Mouse (Mus musculus) fat pad, adult 2 months (tissue): ENCODE data around the gene Calm5.
"Not testable (repeated sequence)": the region's sequence is repeated elsewhere in the genome, so short reads cannot be mapped to it uniquely, and the experiment has no call there.

Source experiments
- DNase-seq: peaks from one replicate; pipeline ENCODE4 v3.0.0-alpha.2; 2011; ENCODE audit warnings: low read depth, low spot score; ENCODE audit errors: extremely low read depth

Calm5 gene

GRCm38 (mm10) chr13:3865648-3866354, 11.8 kb downstream of the Calm5 start:
- peak; percentile 90 for DNase-seq

- no peak for DNase-seq
Observed at GRCm38 (mm10) chr13:3866355-3867052, 12.5 kb downstream of the Calm5 start.

GRCm38 (mm10) chr13:3867158-3867557, 13.2 kb downstream of the Calm5 start:
- no peak for DNase-seq

GRCm38 (mm10) chr13:3869901-3870300, 15.9 kb downstream of the Calm5 start:
- no peak for DNase-seq

- no peak for DNase-seq
Observed at GRCm38 (mm10) chr13:3872832-3873231, 18.9 kb downstream of the Calm5 start.

- no peak for DNase-seq
Observed at GRCm38 (mm10) chr13:3876448-3876847, 22.5 kb downstream of the Calm5 start.

GRCm38 (mm10) chr13:3877185-3877584, 23.2 kb downstream of the Calm5 start:
- no peak for DNase-seq

GRCm38 (mm10) chr13:3877679-3878220, 23.8 kb downstream of the Calm5 start:
- DNase-seq, result no peak

- no peak for DNase-seq
Observed at GRCm38 (mm10) chr13:3886663-3887062, 32.7 kb downstream of the Calm5 start.

- no peak for DNase-seq
Observed at GRCm38 (mm10) chr13:3889111-3889510, 35.1 kb downstream of the Calm5 start.

- DNase-seq, result no peak
Observed at GRCm38 (mm10) chr13:3890061-3890460, 36.1 kb downstream of the Calm5 start.

GRCm38 (mm10) chr13:3891479-3892087, 37.6 kb downstream of the Calm5 start:
- DNase-seq, result peak; percentile 96

- no peak for DNase-seq
Observed at GRCm38 (mm10) chr13:3892601-3893000, 38.6 kb downstream of the Calm5 start.

GRCm38 (mm10) chr13:3893126-3893734, 39.3 kb downstream of the Calm5 start:
- no peak for DNase-seq

- no peak for DNase-seq
Observed at GRCm38 (mm10) chr13:3894549-3894948, 40.6 kb downstream of the Calm5 start.

- DNase-seq, result no peak
Observed at GRCm38 (mm10) chr13:3895397-3895980, 41.5 kb downstream of the Calm5 start.

GRCm38 (mm10) chr13:3896032-3896431, 42.1 kb downstream of the Calm5 start:
- DNase-seq, result no peak

- no peak for DNase-seq
Observed at GRCm38 (mm10) chr13:3896913-3897312, 42.9 kb downstream of the Calm5 start.

GRCm38 (mm10) chr13:3898202-3898601, 44.2 kb downstream of the Calm5 start:
- not testable (repeated sequence) for DNase-seq

GRCm38 (mm10) chr13:3899301-3899700, 45.3 kb downstream of the Calm5 start:
- no peak for DNase-seq
